Mouse (Mus musculus) G1E-ER4 (cell line): ENCODE results near the gene Tbc1d9. TPM values are rescaled to one million over a fixed set of nuclear protein-coding genes. Genes with fewer than 3 reads are reported as not detected.

Source experiments
- GATA1 ChIP-seq: IDR thresholded peaks from one replicate; pipeline ENCODE4 v1.8.0; 2012; ENCODE audit warnings: low read length, inconsistent platforms
- polyA plus RNA-seq: library from polyadenylated mRNA; stranded (reverse); fragments of >175 nt; gene quantifications from 2 replicates; pipeline ENCODE4 v1.2.3, GENCODE M21; 2012

Tbc1d9 gene
- polyA plus RNA-seq, 1 experiment = 0.01 TPM

DNA sequence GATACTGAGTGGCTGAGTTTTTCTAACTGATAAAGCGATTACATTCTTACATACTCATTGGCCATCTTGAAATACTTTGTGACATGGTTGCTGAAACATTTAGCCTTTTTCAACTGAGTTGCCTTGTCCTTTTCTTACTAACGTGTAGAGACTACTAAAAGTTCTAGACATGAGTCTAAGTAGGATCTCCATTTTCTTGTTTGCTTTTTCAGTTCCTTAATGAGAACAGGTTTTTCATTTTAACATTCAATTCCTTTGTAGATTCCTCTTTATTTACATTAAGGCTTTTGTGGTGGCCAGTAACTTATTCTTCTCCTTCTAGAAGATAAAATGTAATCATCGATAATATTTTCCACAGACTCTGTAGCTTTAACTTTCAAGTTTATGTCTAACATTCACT, 4.0 kb downstream of the Tbc1d9 start:
- TF ChIP-seq GATA1 = no peak

DNA sequence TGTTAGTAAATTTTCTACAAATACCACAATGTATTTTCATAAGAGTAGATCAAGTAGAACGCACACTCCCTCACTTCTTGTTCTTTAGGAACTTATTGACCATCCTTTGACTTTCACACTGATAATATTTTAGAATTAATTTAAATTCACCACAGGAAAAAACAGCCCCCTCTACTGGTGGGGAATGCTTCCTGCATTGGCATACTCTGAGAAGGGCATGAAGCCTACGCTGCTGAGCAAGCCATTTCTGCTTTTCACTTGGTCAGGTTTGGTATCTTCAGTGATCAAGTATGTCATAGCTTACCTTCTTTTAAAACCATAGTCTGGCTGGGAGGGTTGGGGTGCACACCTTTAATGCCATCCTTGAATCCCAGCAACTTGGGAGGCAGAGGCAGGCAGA, 4.6 kb downstream of the Tbc1d9 start:
- TF ChIP-seq GATA1 = no peak

DNA sequence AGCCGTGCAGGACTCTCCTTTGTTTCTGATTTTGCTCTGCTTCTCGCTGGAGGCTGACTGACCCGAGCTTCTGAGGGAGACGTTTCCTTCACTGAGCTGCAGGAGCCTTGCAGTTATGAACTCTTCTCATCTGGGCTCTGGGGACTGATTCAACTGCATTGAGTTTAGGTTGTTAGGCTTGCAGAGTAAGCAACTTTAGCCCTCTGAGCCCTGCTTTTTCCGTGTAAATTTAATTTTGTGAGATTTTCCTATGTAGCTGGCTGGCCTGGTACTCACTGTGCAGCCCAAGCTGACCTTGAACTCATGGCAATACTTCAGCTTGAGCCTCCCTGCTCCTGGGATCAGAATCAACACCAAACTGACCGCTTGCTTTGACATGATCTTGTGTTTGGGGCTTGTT, 5.7 kb downstream of the Tbc1d9 start:
- TF ChIP-seq GATA1 = no peak

DNA sequence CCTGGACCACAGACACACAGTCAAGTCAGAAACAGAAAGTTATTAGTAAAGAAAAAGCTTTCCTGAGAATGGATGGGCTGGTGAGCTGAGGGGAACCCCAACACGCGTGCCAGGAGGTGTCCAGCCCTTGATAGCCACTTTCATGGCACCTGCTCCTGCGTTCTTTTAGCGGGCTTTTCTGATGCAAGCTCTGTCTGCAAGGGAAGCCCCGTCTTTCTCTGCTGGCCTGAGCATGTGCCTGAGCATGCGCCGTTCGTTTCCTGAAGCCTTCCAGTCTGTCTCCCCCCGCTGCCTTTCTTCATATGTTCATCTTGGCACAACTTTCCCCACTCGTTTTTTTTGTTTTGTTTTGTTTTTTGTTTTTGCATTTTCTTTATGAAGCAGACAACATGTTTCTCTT, 10.5 kb downstream of the Tbc1d9 start:
- TF ChIP-seq GATA1 = no peak

DNA sequence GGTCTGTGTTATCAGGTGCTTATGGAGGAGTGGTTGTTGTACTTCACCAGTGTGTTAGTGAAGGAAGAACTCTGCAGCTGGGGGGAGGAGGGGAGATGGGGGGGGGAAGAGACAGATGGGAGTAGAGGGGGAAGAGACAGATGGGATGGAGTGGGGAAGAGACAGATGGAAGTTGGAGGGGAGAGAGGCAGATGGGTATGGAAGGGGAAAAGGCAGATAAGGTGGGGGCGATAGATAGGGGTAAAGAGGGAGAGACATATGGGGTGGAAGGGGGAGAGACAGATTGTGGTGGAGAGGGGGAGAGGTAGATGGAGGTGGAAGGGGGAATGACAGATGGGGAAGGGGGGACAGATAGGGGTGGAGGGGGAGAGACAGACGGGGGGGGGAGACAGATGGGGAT, 11.6 kb downstream of the Tbc1d9 start:
- no peak for TF ChIP-seq GATA1

DNA sequence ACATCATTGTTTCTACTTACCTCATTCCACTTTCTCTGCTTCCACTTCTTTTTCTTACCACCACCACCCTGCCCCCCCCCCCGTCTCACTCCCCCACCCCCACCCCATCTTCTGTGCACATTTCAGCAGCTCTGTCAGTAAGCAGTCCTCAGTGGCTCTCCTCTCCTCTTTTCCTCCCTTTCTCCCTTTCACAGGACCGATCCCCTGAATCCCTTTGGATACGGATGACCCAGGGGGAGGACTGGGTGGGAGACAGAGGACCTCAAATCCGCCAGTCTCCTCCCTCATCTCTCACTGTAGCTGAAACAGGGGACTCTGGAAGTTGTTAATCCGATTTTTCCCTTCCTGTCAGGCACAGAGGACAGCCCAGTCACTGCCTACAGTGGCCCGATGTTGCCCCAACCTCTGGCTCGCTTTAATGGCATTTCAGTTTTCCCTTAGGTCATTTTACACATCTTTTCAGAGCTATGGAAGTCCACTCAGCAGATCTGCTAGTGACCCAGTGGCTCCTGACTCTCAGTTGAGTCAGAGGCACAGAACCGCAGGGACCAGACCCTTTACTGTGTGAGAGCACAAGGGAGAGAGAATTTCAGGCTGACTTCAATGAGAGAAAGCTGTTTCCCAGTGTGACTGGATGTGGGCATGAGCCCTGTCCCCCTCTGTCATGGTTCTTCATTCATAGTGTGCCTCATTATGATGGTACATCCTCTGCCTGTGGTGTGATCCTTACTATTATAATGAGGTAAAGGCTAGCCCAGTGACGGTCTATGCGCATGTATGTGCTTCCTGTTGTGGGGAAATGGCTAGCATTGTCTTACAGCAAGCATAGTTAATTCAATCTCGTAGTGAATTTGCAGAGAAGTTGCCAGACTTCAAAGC, 12.4 kb downstream of the Tbc1d9 start:
- TF ChIP-seq GATA1 = no peak

DNA sequence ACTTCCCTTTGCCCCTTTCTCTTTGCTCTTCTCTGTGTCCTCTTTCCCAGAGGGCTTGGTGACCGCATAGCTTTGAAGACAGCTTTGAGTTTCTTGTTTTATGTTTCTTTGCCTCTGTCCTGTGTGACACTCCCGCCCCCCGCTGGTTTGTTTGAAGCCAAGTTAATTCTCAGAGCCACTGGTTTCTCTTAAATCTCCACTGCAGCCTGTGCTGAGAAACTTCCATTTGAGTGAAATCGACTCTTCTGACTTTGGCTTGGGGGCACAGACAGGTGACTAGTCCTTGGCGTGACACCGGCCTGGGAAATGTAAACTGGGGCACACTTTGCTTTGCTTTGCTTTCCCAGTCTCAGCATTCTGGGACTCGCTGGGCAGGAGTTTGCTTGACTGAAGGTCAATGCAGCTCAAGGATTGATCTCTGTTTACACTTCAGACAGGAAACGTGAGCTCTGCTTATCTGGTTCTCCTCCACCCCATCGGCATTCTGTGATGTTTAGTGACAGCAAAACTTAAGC, 13.1 kb downstream of the Tbc1d9 start:
- no peak for TF ChIP-seq GATA1

DNA sequence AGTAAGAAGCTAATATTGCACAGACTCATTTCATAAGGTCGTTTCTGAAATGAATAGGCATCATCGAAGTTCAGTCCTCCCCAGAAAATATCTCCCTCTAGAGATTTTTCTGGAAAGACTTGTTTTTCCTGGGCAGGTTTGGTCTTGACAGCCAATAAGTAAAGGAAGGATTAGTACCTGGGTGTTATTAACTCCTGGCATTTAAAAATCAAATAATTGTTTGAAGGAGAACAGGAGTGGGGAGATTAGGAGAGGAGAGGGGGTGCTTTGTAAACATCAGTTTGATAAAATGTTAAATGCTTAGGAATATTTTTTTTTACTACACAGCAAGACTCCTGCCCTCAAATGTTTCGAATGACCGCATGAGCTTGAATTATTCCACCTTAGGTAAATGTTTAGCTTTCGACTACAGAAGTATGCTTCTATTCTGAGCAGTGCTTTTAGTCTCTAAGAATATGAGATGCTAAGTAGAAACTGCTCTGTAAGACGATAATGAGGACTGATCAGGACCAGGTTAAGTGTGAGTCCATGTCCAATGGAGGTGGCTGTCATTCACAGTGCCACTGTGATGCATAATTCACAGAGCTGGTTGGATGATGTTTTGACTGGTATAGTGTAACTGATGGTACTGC, 16.8 kb downstream of the Tbc1d9 start:
- no peak for TF ChIP-seq GATA1

DNA sequence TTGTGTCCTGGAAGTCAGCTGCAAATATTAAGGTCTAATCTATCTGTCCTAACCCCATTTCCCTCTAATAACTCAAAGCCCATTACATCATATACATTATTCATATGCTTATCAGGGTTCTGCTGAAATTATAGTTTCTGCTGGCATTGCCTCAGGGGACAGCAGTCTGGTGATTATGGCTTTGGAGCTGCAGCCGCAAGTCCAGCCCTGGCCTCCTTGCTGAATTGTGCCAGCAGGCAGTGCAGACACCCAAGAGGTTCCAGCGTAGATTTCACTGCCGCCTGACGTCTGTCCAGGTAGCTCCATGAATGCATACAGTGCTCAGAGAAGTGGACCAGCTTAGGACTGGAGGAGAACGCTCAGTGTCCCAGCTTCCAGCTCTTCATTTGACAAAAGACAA, 17.6 kb downstream of the Tbc1d9 start:
- no peak for TF ChIP-seq GATA1

DNA sequence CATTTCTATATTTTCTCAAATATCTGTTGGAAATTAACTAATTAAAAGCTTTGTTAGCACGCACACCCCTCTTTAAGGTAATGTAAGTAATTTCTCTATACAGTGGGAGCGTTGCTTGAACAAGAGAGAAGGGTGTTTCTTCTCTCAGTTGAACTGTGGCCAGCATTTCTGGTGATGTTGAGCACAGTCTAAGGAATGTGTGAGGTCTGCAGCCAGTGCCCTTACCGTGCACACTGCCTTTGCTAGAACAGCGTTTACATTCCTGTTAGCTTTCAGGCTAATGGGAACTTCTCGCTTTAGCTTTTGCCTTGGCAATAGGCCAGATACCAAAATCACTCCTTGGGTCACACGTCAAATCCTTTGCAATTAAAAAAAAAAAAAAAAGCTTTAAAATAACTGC, 21.2 kb downstream of the Tbc1d9 start:
- TF ChIP-seq GATA1 = no peak

DNA sequence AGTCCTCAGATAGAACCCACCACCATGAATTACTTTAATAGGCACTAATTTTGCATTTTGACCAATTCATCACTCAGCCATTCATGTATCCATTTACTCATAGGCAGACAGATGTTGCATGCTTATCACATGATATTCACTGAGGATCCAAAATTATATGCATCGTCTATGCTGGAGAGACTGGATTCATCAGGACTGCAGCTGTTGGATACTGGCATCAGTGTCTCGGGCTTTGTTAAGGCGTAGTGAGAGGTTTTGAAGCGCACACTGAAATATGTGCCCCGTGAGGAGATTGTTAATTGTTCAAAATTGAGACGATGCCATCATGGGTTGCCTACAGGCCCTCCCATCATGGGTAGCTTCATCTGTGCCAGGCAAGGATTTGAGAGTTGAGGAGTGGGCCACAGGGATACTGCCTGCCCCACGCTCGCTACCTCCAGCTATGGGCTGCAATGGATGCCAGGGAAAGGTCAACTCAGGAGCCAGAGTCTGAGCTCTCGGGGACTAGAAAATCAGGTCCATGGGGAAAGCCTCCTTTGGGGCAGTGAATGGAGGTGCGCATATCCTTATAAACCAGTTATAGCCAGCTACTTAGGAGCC, 22.3 kb downstream of the Tbc1d9 start:
- no peak for TF ChIP-seq GATA1

DNA sequence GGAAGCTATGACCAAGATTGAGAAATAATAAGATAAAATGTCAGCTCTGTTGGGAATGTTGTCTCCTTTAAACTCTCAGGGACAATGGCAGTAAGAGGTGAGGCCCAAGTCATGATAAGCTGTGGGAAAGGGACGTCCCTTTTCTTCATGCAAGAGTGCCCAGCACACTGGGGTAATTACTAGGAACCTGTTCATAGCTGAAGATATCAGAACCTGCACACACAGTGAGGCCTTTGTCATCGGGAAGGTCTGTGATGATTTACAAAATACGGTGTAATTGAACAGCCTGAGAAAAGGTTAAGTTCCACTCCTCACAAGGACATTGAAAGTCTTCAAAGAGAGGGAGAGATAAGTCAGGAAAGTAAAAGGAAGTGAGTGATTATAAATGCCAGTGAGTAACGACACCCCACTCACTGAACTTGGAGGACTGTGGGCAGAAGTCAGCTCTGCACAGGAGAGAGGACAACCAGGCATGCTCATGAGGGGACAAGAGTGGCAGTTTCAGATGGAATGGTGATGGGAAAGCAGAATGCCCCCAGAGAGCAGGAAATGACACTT, 24.5 kb downstream of the Tbc1d9 start:
- TF ChIP-seq GATA1 = no peak

DNA sequence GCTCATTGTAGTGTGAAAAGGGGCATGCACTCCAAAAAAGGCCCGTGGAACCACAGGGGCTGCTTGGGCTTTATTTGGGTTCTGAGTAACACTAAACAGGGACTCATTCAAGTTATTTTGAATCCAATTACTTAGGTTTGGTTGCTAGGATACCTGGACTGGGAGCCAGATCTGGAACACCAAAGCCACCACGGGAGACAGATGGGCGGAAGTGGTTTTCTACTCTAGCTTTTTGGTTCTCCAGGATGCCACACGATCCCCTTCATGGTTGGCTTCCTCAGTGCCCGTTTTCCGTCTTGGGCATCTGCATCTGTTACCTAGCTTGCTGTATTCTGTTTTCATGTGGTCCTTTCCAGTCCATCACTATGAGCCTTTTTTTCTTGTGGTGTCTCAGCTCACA, 30.9 kb downstream of the Tbc1d9 start:
- TF ChIP-seq GATA1 = no peak

DNA sequence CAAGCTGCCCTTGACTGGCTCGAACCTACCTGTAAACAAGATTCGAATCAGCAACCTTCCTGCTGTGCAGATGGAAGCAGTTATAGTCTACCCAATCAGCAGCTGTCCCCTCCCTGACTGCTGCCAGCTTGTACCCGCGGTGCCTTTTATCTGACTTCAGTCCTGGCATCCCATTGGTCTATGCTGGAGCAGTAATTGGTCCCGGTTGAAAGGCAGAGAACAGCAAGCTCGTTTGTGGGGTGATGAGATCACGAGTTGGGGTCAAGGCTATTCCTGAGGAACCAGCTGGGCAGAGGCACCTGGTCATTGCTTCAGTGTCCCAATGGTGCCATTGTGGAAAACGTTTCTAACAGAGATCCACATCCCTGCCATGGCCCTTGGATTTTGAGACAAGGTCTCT, 34.6 kb downstream of the Tbc1d9 start:
- no peak for TF ChIP-seq GATA1

DNA sequence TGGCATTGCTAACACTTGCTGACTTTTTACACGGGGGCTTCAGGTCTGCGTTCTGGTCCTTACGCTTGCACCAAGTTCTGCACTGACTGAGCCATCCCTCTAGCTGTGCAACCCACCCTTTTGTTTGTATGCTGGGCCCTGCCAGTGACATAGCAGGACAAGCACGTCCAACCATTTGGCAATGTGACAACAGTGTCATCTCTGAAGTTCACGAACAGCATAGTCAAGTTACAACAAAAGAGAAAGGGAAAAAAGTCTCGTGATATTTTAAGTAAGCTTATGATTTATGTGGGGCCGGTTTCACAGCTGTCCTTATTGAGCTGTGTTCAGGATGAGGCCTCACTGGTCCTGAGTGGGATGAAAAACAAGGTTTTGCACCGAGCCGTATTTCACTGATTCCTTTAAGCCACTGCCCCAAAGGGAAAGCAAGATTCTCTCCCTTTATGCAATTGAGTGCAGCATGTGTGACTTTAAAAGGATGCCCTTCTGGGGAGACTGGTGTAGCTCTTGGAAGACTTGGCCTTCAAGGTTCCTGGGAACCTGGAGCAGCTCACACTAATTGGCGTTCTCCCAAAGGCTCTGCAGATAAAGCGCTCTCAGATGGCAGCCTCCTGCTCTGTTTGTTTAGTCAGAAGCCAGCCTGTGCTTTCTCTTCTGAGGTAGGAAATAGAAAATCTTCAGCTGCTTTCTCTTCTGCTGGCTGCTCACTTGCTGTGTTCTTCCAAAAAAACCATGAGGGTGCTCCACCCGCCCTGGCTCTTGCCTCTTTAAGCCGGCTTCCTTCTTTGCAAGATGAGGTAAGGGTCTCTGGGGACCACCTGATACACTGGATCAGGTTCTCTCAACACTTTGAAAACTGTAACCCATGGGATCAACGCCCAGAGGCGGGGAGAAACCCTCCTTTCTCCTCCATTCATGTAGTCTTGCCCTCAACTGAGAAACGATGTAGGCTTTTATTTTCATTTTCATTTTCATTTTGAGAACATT, 35.3 kb downstream of the Tbc1d9 start:
- no peak for TF ChIP-seq GATA1
